Mouse (Mus musculus) hindbrain, embryonic 15.5 days (tissue): ENCODE data around the gene Sox15. TPM values are rescaled to one million over a fixed set of nuclear protein-coding genes. Genes with fewer than 3 reads are reported as not detected.
A peak's percentile ranks its signal among the peaks of the same experiment; 100 is the strongest.

Experiments
- ATAC-seq: fragments of 200-750 bp; cut with Nextera tagmentation; 2 replicates; pipeline ENCODE4 v1.8.0; 2017; ENCODE audit warnings: low read depth, moderate number of reproducible peaks, moderate TSS enrichment; ENCODE audit not compliant: low FRiP score
- H3K27ac ChIP-seq: fragments of 300-500 bp; sonication (generic); replicated peaks from 2 replicates; pipeline ENCODE4 v1.5.1; 2015; ENCODE audit warnings: mild to moderate bottlenecking, inconsistent platforms
- H3K27me3 ChIP-seq: fragments of 300-500 bp; sonication (generic); 2 replicates; pipeline ENCODE4 v1.6.1; 2015; ENCODE audit warnings: control low read depth, inconsistent platforms
- H3K36me3 ChIP-seq: fragments of 300-500 bp; sonication (generic); 2 replicates; pipeline ENCODE4 v1.6.1; 2015; ENCODE audit warnings: control low read depth, inconsistent platforms
- H3K4me1 ChIP-seq: fragments of 300-500 bp; sonication (generic); replicated peaks from 2 replicates; pipeline ENCODE4 v1.6.1; 2015; ENCODE audit warnings: control low read depth, inconsistent platforms
- H3K4me2 ChIP-seq: fragments of 300-500 bp; sonication (generic); 2 replicates; pipeline ENCODE4 v1.6.1; 2015; ENCODE audit warnings: moderate library complexity, mild to moderate bottlenecking, inconsistent platforms
- H3K4me3 ChIP-seq: fragments of 300-500 bp; sonication (generic); 2 replicates; pipeline ENCODE4 v1.5.1; 2015; ENCODE audit warnings: mild to moderate bottlenecking, inconsistent platforms
- H3K9ac ChIP-seq: fragments of 300-500 bp; sonication (generic); 2 replicates; pipeline ENCODE4 v1.6.1; 2015; ENCODE audit warnings: inconsistent platforms
- H3K9me3 ChIP-seq: fragments of 300-500 bp; sonication (generic); 2 replicates; pipeline ENCODE4 v1.6.1; 2016; ENCODE audit warnings: control low read depth, inconsistent platforms
- WGBS: fragments of 180-500 bp; shearing (Covaris S2); methylation state at CpG from one replicate; pipeline ENCODE4 v1.1.7; 2015; 5-methylcytosine and 5-hydroxymethylcytosine counted together
- polyA plus RNA-seq: library from polyadenylated mRNA; unstranded; fragments of >200 nt; fragmentation: Nextera tagmentation; extraction: Ambion mirVana; gene quantifications from 2 replicates; pipeline ENCODE4 v1.2.1, GENCODE M21; 2015

Gene Sox15
- polyA plus RNA-seq, 1 experiment from 2014 or later: not detected

- Histone ChIP-seq H3K4me2 (no peak within 1 kb of the TSS), H3K36me3 (peaks cover 62% of the 10 kb centered on the region), H3K9ac (no peak within 1 kb of the TSS), H3K4me3 (no peak within 1 kb of the TSS), H3K4me1 (peaks cover 37% of the 10 kb centered on the region), H3K27ac (no peak within 1 kb of the TSS), H3K9me3 (no peaks in the 10 kb centered on the region), H3K27me3 (no peaks in the 10 kb centered on the region)
- no peak for ATAC-seq
- WGBS: 40% methylated on average over 7 of the region's 7 CpGs
Measured at GRCm38 (mm10) chr11:69665961-69666664, 11.0 kb downstream of the Sox15 start, which contains the start of gene Cd68. Cd68 (minus strand) TSS chr11:69666153.

- Histone ChIP-seq H3K4me3 (no peak overlapping the region), H3K9me3 (no peaks in the 10 kb centered on the region), H3K4me1 (peaks cover 31% of the 10 kb centered on the region), H3K9ac (no peak overlapping the region), H3K36me3 (peaks cover 62% of the 10 kb centered on the region), H3K27ac (no peak overlapping the region), H3K27me3 (no peaks in the 10 kb centered on the region), H3K4me2 (no peak overlapping the region)
- no peak for ATAC-seq
- WGBS: 85% methylated on average over 3 of the region's 3 CpGs
Measured at GRCm38 (mm10) chr11:69666665-69667005, 11.5 kb downstream of the Sox15 start.

GRCm38 (mm10) chr11:69670786-69671725 is 15.9 kb downstream of the Sox15 start:
- Histone ChIP-seq H3K9me3 (no peaks in the 10 kb centered on the region), H3K27me3 (no peaks in the 10 kb centered on the region), H3K4me3 (peak overlapping the region; percentile 85), H3K4me2 (peak overlapping the region; percentile 74), H3K36me3 (peaks cover 68% of the 10 kb centered on the region), H3K27ac (peak overlapping the region; percentile 94), H3K9ac (peak overlapping the region; percentile 82), H3K4me1 (peaks cover 29% of the 10 kb centered on the region)
- ATAC-seq: peak; percentile 81
- WGBS: under 1% methylated on average over 54 of the region's 61 CpGs

- H3K9me3 ChIP-seq: no peaks in the 10 kb centered on the region
- H3K4me1 ChIP-seq: peaks cover 29% of the 10 kb centered on the region
- peak; percentile 7; the same call in 1 of the 2 replicates for ATAC-seq
- H3K27ac ChIP-seq: peak overlapping the region; percentile 94
- peak overlapping the region; percentile 85 for H3K4me3 ChIP-seq
- H3K27me3 ChIP-seq: no peaks in the 10 kb centered on the region
- H3K9ac ChIP-seq: peak overlapping the region; percentile 82
- WGBS: 0% methylated on average over 41 of the region's 43 CpGs
- peak overlapping the region; percentile 74 for H3K4me2 ChIP-seq
- peaks cover 67% of the 10 kb centered on the region for H3K36me3 ChIP-seq
Measured at GRCm38 (mm10) chr11:69671726-69672124, 16.6 kb downstream of the Sox15 start.

GRCm38 (mm10) chr11:69672211-69672706 is 17.1 kb downstream of the Sox15 start, which contains the start of gene Eif4a1:
Eif4a1 (minus strand) TSS chr11:69672423.
- peak within 1 kb of the TSS; percentile 82 for H3K9ac ChIP-seq
- peak within 1 kb of the TSS; percentile 85 for H3K4me3 ChIP-seq
- H3K27me3 ChIP-seq: no peaks in the 10 kb centered on the region
- H3K36me3 ChIP-seq: peaks cover 70% of the 10 kb centered on the region
- no peaks in the 10 kb centered on the region for H3K9me3 ChIP-seq
- 0% methylated on average over 36 of the region's 36 CpGs for WGBS
- H3K4me1 ChIP-seq: peaks cover 29% of the 10 kb centered on the region
- peak; percentile 98 for ATAC-seq
- H3K27ac ChIP-seq: peak within 1 kb of the TSS; percentile 94
- peak within 1 kb of the TSS; percentile 74 for H3K4me2 ChIP-seq

GRCm38 (mm10) chr11:69679144-69679543 is 24.0 kb downstream of the Sox15 start:
- Histone ChIP-seq H3K4me1 (peaks cover 45% of the 10 kb centered on the region), H3K4me3 (no peak overlapping the region), H3K36me3 (peaks cover 46% of the 10 kb centered on the region), H3K9me3 (no peaks in the 10 kb centered on the region), H3K27ac (no peak overlapping the region), H3K27me3 (no peaks in the 10 kb centered on the region), H3K4me2 (no peak overlapping the region), H3K9ac (no peak overlapping the region)
- no peak for ATAC-seq
- WGBS: 100% methylated on average over 2 of the region's 2 CpGs

DNA sequence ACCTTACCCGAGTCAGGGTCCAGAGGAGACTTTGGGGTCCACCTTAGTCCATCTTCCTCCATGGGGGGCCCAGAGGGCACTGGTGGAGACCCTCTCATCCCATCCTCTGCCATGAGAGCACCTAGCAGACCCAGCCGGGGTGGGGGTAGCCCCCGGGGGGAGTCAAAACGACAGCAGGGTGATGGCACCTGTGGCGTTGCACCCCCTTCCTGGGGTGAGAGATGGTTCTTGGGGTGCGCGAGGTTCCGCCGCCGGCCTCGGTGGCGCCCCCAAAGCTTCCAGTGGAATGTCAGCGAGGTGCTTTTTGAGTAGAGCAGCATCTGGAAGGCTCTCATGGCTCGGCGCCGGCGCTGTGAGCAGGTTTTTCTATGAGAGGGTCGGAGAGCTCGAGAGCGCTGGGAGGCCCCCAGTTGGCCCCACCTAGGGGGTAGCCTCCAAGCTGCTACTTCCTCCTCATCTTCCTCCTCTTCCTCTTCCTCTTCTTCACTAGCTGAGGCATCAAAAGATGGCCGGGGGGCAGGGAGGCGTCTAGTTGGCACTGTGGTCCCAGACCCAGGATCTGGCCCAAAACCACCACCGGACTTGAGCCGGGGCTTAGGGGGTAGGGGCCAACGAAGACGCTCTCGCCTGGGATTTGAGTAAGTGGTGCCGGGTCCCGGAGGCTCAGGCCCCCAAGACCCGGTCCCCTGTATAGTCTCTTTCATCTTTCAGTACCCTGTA is 25.2 kb downstream of the Sox15 start:
- Histone ChIP-seq H3K27ac (no peak overlapping the region), H3K27me3 (no peaks in the 10 kb centered on the region), H3K36me3 (peaks cover 36% of the 10 kb centered on the region), H3K9ac (no peak overlapping the region), H3K4me2 (peak overlapping the region; percentile 81), H3K4me1 (peaks cover 51% of the 10 kb centered on the region), H3K9me3 (no peaks in the 10 kb centered on the region), H3K4me3 (peak overlapping the region; percentile 91)
- ATAC-seq: no peak
- WGBS: 91% methylated on average over 30 of the region's 30 CpGs

DNA sequence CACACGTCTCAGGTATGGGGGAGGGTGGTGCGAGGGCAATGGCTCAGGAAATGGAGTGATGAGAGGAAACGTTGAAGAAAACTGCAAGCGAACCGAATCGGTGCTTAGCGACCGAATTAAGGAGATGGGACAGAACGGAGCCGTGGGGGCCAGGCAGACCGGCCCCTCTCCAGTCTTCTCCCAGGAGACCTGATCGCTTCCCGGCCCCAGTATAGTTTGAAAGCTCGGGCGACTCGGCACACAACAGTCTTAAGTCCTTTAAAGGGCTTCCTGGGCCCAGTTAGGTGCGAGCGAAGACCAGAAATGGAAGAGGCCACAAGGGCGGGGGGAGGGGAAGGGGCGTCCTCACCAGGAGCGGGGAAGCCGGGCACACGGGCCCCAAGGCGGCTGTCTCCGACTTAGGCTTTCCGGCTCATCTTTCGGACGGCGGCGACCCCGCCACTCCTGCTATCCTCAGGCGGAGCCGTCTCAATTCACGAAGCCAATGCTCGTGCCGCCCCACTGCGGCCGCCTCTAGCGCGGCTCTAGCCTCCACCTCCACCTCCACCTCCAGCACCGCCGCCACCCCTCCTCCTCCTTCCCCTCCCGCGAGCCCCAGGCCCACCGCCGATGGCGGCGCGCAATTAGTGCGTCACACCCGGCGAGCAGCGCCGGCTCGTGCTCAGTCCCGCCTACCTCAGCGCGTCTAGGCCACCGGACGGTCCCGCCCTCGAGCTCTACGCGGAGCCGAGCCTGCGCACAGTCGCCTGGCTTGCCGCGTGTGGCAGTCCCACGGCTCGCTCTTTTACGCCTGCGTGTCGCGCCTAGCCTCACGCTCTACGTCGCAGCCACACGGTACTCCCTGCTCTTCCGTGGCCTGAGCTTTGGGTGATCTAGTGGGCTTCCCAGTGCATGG is 26.4 kb downstream of the Sox15 start, which contains the start of gene Senp3:
Senp3 (minus strand) TSS at position 771 of the 895 bp plus-strand sequence.
- WGBS: under 1% methylated on average over 75 of the region's 80 CpGs

GRCm38 (mm10) chr11:69682209-69682839 is 27.2 kb downstream of the Sox15 start:
- Histone ChIP-seq H3K27ac (peak overlapping the region; percentile 93), H3K4me3 (peak overlapping the region; percentile 91), H3K27me3 (no peaks in the 10 kb centered on the region), H3K9ac (peak overlapping the region; percentile 95), H3K4me1 (peaks cover 69% of the 10 kb centered on the region), H3K9me3 (no peaks in the 10 kb centered on the region), H3K4me2 (peak overlapping the region; percentile 81), H3K36me3 (peaks cover 16% of the 10 kb centered on the region)
- 29% methylated on average over 24 of the region's 24 CpGs for WGBS
- no peak for ATAC-seq

More for the DNA sequence above, 26.4 kb downstream of the Sox15 start, which contains the start of gene Senp3:
- Histone ChIP-seq H3K36me3 (peaks cover 24% of the 10 kb centered on the region), H3K4me2 (peak within 1 kb of the TSS; percentile 81), H3K9ac (peak within 1 kb of the TSS; percentile 95), H3K4me1 (peaks cover 63% of the 10 kb centered on the region), H3K9me3 (no peaks in the 10 kb centered on the region), H3K27ac (peak within 1 kb of the TSS; percentile 93), H3K4me3 (peak within 1 kb of the TSS; percentile 91), H3K27me3 (no peaks in the 10 kb centered on the region)
- ATAC-seq: peak; percentile 98

- Histone ChIP-seq H3K4me3 (peak overlapping the region; percentile 91), H3K9me3 (no peaks in the 10 kb centered on the region), H3K9ac (peak overlapping the region; percentile 7), H3K4me2 (peak overlapping the region; percentile 81), H3K27ac (peak overlapping the region; percentile 93), H3K4me1 (peaks cover 69% of the 10 kb centered on the region), H3K27me3 (no peaks in the 10 kb centered on the region), H3K36me3 (peaks cover 12% of the 10 kb centered on the region)
- 0 out of 2 replicates have a peak, but pooled peaks have one; percentile 5 for ATAC-seq
- WGBS: 14% methylated on average over 12 of the region's 12 CpGs
Measured at GRCm38 (mm10) chr11:69682840-69683533, 27.9 kb downstream of the Sox15 start.
